Mouse (Mus musculus) midbrain, embryonic 13.5 days (tissue): ENCODE measurements at regions not wholly inside any gene's neighbourhood (a gene's known extent, or its start where the extent isn't known, plus 50 kb on each side); places are given as distances from the start of the nearest gene placed in this dataset.

Experiments
- ATAC-seq: fragments of 200-750 bp; cut with Nextera tagmentation; 2 replicates; pipeline ENCODE4 v1.8.0; 2017; ENCODE audit warnings: mild to moderate bottlenecking, moderate TSS enrichment, moderate library complexity
- H3K27ac ChIP-seq: fragments of 300-500 bp; sonication (generic); 2 replicates; pipeline ENCODE4 v1.5.1; 2015; ENCODE audit warnings: inconsistent platforms, mild to moderate bottlenecking, moderate library complexity
- H3K27me3 ChIP-seq: fragments of 300-500 bp; sonication (generic); 2 replicates; pipeline ENCODE4 v1.6.1; 2015; ENCODE audit warnings: mild to moderate bottlenecking, inconsistent platforms
- H3K36me3 ChIP-seq: fragments of 300-500 bp; sonication (generic); 2 replicates; pipeline ENCODE4 v1.6.1; 2015; ENCODE audit warnings: mild to moderate bottlenecking, inconsistent platforms
- H3K4me1 ChIP-seq: fragments of 300-500 bp; sonication (generic); replicated peaks from 2 replicates; pipeline ENCODE4 v1.6.1; 2015; ENCODE audit warnings: inconsistent platforms
- H3K4me2 ChIP-seq: fragments of 300-500 bp; sonication (generic); replicated peaks from 2 replicates; pipeline ENCODE4 v1.6.1; 2015; ENCODE audit warnings: moderate library complexity, mild to moderate bottlenecking, inconsistent platforms
- H3K4me3 ChIP-seq: fragments of 300-500 bp; sonication (generic); replicated peaks from 2 replicates; pipeline ENCODE4 v1.5.1; 2015; ENCODE audit warnings: mild to moderate bottlenecking, inconsistent platforms
- H3K9ac ChIP-seq: fragments of 300-500 bp; sonication (generic); replicated peaks from 2 replicates; pipeline ENCODE4 v1.6.1; 2015; ENCODE audit warnings: mild to moderate bottlenecking, inconsistent platforms
- H3K9me3 ChIP-seq: fragments of 300-500 bp; sonication (generic); 2 replicates; pipeline ENCODE4 v1.6.1; 2016; ENCODE audit warnings: mild to moderate bottlenecking, inconsistent platforms
- WGBS: fragments of 180-500 bp; shearing (Covaris S2); methylation state at CpG from one replicate; pipeline ENCODE4 v1.1.7; 2015; 5-methylcytosine and 5-hydroxymethylcytosine counted together

- peaks cover 9% of the 10 kb centered on the region for H3K4me1 ChIP-seq
- no peaks in the 10 kb centered on the region for H3K9me3 ChIP-seq
- no peak overlapping the region for H3K9ac ChIP-seq
- ATAC-seq = no peak
- no peaks in the 10 kb centered on the region for H3K27me3 ChIP-seq
- WGBS = 82% methylated on average over 5 of the region's 5 CpGs
- no peaks in the 10 kb centered on the region for H3K36me3 ChIP-seq
- no peak overlapping the region for H3K4me2 ChIP-seq
- no peak overlapping the region for H3K4me3 ChIP-seq
- H3K27ac ChIP-seq = no peak overlapping the region
Observed at GRCm38 (mm10) chr10:125610353-125610752, 221.1 kb upstream of the Slc16a7 start.

- Histone ChIP-seq H3K36me3 (no peaks in the 10 kb centered on the region), H3K9me3 (no peaks in the 10 kb centered on the region), H3K27ac (no peak overlapping the region), H3K27me3 (no peaks in the 10 kb centered on the region), H3K9ac (no peak overlapping the region), H3K4me3 (no peak overlapping the region), H3K4me2 (no peak overlapping the region), H3K4me1 (0 out of 2 replicates have a peak, but pooled peaks cover 5% of the 10 kb centered on the region)
- no peak for ATAC-seq
- 94% methylated on average over 6 of the region's 6 CpGs for WGBS
Observed at GRCm38 (mm10) chr10:125612773-125613172, 223.5 kb upstream of the Slc16a7 start.

GRCm38 (mm10) chr10:125621376-125621775 lies 232.1 kb upstream of the Slc16a7 start:
- 40% methylated on average over 6 of the region's 6 CpGs for WGBS
- Histone ChIP-seq H3K9ac (no peak overlapping the region), H3K4me3 (no peak overlapping the region), H3K4me1 (peaks cover 8% of the 10 kb centered on the region), H3K36me3 (no peaks in the 10 kb centered on the region), H3K4me2 (no peak overlapping the region), H3K9me3 (no peaks in the 10 kb centered on the region), H3K27me3 (no peaks in the 10 kb centered on the region), H3K27ac (no peak overlapping the region)
- 0 out of 2 replicates have a peak, but pooled peaks have one; percentile 30 for ATAC-seq

GRCm38 (mm10) chr10:125623836-125624235 lies 234.6 kb upstream of the Slc16a7 start:
- Histone ChIP-seq H3K36me3 (no peaks in the 10 kb centered on the region), H3K4me3 (no peak overlapping the region), H3K27ac (peak overlapping the region; percentile 2; the same call in 1 of the 2 replicates), H3K9me3 (no peaks in the 10 kb centered on the region), H3K9ac (no peak overlapping the region), H3K4me1 (peaks cover 8% of the 10 kb centered on the region), H3K27me3 (no peaks in the 10 kb centered on the region), H3K4me2 (peak overlapping the region; percentile 9; the same call in 1 of the 2 replicates)
- WGBS = 15% methylated on average over 7 of the region's 7 CpGs
- ATAC-seq = no peak

DNA sequence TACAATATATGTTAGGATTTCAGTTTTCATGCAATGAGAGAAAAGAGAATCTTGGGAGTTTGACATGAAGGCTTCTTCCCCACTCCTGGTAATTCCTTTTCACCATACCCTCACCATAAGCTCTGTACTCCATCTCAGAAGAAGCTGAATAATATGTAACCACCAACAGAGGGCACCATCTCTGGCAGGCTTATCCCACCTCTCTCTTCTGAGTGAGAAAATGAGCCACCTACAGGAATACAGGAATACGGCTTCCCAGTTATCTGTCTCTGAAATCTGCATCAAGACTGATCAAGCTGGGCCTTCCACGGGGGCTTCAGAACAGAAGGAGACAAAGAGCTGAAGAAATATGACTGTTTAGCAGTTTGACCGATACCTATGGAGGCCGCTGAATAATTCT lies 278.6 kb upstream of the Slc16a7 start:
- H3K9me3 ChIP-seq = no peaks in the 10 kb centered on the region
- H3K27ac ChIP-seq = no peak overlapping the region
- H3K36me3 ChIP-seq = no peaks in the 10 kb centered on the region
- no peak overlapping the region for H3K9ac ChIP-seq
- WGBS = 91% methylated on average over 4 of the region's 4 CpGs
- no peaks in the 10 kb centered on the region for H3K4me1 ChIP-seq
- no peak for ATAC-seq
- no peak overlapping the region for H3K4me3 ChIP-seq
- H3K27me3 ChIP-seq = no peaks in the 10 kb centered on the region
- H3K4me2 ChIP-seq = no peak overlapping the region

DNA sequence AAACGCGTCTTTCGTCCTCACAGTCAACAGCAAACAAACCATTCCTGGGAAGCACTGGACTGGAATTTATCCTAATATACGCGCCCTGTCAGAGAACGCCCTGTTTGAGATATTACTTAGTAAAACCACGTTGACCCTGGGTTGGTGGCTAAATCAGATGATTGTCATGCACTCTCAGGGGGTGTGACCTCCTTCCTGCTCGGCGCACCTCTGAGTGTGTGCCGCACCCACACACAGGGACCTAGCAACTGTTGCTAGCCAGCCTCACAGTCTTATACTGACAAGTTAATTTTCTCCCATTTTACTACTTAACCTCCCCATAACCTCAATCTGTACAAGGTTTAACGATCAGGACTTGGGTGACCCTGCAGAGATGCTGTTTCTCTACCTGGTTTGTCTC lies 284.4 kb upstream of the Slc16a7 start:
- Histone ChIP-seq H3K4me2 (no peak overlapping the region), H3K9ac (no peak overlapping the region), H3K9me3 (no peaks in the 10 kb centered on the region), H3K27me3 (no peaks in the 10 kb centered on the region), H3K36me3 (no peaks in the 10 kb centered on the region), H3K27ac (no peak overlapping the region), H3K4me1 (no peaks in the 10 kb centered on the region), H3K4me3 (no peak overlapping the region)
- WGBS = 60% methylated on average over 11 of the region's 11 CpGs
- ATAC-seq = no peak

GRCm38 (mm10) chr10:125679644-125680043 lies 286.3 kb upstream of the Lrig3 start:
- no peaks in the 10 kb centered on the region for H3K9me3 ChIP-seq
- ATAC-seq = no peak
- no peaks in the 10 kb centered on the region for H3K36me3 ChIP-seq
- 80% methylated on average over 7 of the region's 7 CpGs for WGBS
- H3K9ac ChIP-seq = no peak overlapping the region
- H3K27ac ChIP-seq = no peak overlapping the region
- H3K4me1 ChIP-seq = no peaks in the 10 kb centered on the region
- no peak overlapping the region for H3K4me3 ChIP-seq
- no peaks in the 10 kb centered on the region for H3K27me3 ChIP-seq
- H3K4me2 ChIP-seq = no peak overlapping the region

DNA sequence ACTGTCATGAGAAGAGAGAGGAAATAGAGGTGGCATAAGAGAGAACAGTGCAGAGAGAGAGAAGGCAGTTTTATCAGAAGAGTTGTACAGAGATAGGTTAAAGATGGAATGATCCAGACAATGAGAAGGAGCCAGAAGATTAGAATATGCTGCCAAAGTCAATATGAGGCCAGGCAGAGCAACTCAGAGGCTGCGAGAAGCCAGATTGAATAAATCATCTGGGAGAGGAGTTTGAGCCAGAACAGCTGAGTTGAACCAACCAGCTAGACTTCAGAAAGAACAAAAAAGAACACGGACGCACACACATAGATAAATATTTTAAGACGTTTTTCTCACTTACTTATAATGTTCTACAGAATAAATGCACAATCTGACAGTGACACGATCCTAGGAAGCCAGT lies 280.8 kb upstream of the Lrig3 start:
- Histone ChIP-seq H3K4me2 (no peak overlapping the region), H3K4me3 (no peak overlapping the region), H3K36me3 (no peaks in the 10 kb centered on the region), H3K27me3 (no peaks in the 10 kb centered on the region), H3K9ac (no peak overlapping the region), H3K27ac (no peak overlapping the region), H3K9me3 (no peaks in the 10 kb centered on the region), H3K4me1 (no peaks in the 10 kb centered on the region)
- ATAC-seq = no peak
- 95% methylated on average over 5 of the region's 5 CpGs for WGBS

DNA sequence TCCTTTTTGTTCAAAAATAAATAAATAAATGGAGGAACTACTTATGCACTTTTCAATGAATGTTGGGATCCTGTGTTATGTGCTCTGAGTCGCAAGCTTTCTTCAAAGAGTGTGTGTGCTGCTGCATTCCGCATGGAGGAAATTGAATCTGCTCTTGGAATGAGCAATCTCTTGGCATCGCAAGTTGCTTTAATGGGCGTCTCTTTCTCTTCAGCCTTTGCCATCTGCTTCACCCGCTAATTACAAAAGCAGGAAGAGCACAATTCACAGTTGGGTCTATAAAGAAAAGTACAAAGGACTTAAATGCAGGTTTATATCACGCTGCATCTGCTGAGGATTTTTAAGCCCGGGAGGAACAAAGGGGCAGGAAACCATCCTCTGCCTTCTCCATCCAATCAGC lies 272.5 kb upstream of the Lrig3 start:
- H3K27ac ChIP-seq = no peak overlapping the region
- H3K9ac ChIP-seq = no peak overlapping the region
- H3K4me2 ChIP-seq = no peak overlapping the region
- no peaks in the 10 kb centered on the region for H3K27me3 ChIP-seq
- no peak for ATAC-seq
- 53% methylated on average over 7 of the region's 7 CpGs for WGBS
- 0 out of 2 replicates have a peak, but pooled peaks cover 6% of the 10 kb centered on the region for H3K4me1 ChIP-seq
- H3K4me3 ChIP-seq = no peak overlapping the region
- H3K36me3 ChIP-seq = no peaks in the 10 kb centered on the region
- no peaks in the 10 kb centered on the region for H3K9me3 ChIP-seq

DNA sequence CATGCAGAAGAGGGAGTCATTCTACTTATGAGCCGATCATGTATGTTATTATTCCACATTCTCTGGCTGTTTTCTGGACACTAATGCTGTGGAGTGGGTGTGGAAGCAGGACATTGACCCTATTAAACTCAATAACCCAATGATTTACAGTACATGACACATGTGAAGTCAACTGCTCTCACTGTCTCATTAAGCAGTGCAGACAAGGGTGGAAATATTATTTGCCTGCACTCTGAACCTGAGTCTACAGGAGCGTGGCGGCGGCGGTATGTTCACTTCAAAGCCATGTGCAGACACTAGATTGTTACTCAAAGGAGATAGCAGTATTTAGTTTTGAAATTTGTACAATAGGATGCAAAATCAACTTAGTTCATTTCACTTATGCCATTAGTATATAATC lies 269.8 kb upstream of the Lrig3 start:
- Histone ChIP-seq H3K36me3 (no peaks in the 10 kb centered on the region), H3K27me3 (no peaks in the 10 kb centered on the region), H3K9me3 (no peaks in the 10 kb centered on the region), H3K4me1 (0 out of 2 replicates have a peak, but pooled peaks cover 6% of the 10 kb centered on the region), H3K4me3 (no peak overlapping the region), H3K9ac (no peak overlapping the region), H3K4me2 (no peak overlapping the region), H3K27ac (no peak overlapping the region)
- WGBS = 93% methylated on average over 5 of the region's 5 CpGs
- ATAC-seq = no peak

GRCm38 (mm10) chr10:125725077-125725680 lies 240.8 kb upstream of the Lrig3 start:
- ATAC-seq = peak; percentile 82
- H3K9me3 ChIP-seq = no peaks in the 10 kb centered on the region
- 38% methylated on average over 18 of the region's 18 CpGs for WGBS
- H3K4me1 ChIP-seq = 0 out of 2 replicates have a peak, but pooled peaks cover 4% of the 10 kb centered on the region
- H3K27me3 ChIP-seq = no peaks in the 10 kb centered on the region; the same call in 1 of the 2 replicates
- H3K4me2 ChIP-seq = no peak overlapping the region
- no peak overlapping the region for H3K9ac ChIP-seq
- no peak overlapping the region for H3K27ac ChIP-seq
- H3K36me3 ChIP-seq = no peaks in the 10 kb centered on the region
- H3K4me3 ChIP-seq = no peak overlapping the region

DNA sequence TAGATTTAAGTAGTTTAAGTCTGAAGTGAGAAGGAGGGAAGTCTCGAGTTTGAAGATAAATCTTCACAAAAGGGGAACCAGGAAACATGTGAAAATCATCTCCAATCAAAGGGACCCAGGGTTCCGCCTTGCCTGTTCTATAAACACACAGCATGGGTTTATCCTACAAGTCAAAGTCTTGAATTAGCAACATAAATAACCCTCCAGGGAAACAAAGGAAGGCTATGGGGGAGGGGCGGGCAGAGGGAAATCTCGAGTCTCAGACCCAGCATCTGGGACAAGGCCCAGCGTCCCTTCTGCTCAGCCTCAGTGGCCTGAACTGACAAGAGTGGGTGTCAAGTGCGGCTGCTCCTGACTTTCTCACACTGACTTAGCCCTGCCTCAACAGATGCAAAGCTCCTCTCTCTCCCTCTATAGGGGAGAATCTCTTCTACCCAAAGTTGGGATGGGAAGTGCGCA lies 240.3 kb upstream of the Lrig3 start:
- Histone ChIP-seq H3K9me3 (no peaks in the 10 kb centered on the region), H3K4me2 (no peak overlapping the region), H3K4me1 (0 out of 2 replicates have a peak, but pooled peaks cover 4% of the 10 kb centered on the region), H3K4me3 (no peak overlapping the region), H3K27ac (no peak overlapping the region), H3K9ac (no peak overlapping the region), H3K27me3 (no peaks in the 10 kb centered on the region; the same call in 1 of the 2 replicates), H3K36me3 (no peaks in the 10 kb centered on the region)
- 23% methylated on average over 7 of the region's 7 CpGs for WGBS
- peak; percentile 56; the same call in 1 of the 2 replicates for ATAC-seq

DNA sequence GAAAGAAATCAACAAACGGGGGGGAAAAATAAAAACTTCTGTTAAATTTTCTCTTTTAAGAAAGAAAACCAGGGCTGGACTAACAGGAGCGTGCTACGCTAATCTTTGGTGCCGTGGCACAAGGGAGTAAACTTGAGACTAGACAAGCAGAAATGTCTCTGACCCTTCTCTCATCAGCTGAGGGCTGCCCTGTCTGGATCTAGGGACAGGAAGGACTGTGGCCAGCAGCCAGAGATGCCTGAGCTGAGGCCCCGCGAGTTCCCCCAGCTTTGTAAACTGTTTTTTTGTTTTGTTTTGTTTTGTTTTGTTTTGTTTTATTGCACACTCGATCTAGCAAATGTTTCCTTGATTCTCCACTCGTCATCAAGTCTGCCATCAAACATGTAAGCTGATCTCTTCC lies 239.4 kb upstream of the Lrig3 start:
- no peaks in the 10 kb centered on the region for H3K36me3 ChIP-seq
- no peak overlapping the region for H3K27ac ChIP-seq
- no peaks in the 10 kb centered on the region; the same call in 1 of the 2 replicates for H3K27me3 ChIP-seq
- WGBS = 76% methylated on average over 8 of the region's 8 CpGs
- H3K9me3 ChIP-seq = no peaks in the 10 kb centered on the region
- ATAC-seq = no peak
- H3K4me1 ChIP-seq = 0 out of 2 replicates have a peak, but pooled peaks cover 4% of the 10 kb centered on the region
- no peak overlapping the region for H3K4me3 ChIP-seq
- no peak overlapping the region for H3K4me2 ChIP-seq
- H3K9ac ChIP-seq = no peak overlapping the region
